In genomic region chr2:18756144-18756543, GRCm38 (mm10) we compare ENCODE assay signal across 9 mouse cellular contexts.
DNase-seq lines count a peak whose midpoint lies in the region; ATAC-seq and TF ChIP-seq lines count a peak whose summit lies in the region.
"Had no signal": no experiment of that assay in that cellular context is flagged by ENCODE, and none has a peak within 500 bp of the region (broad histone marks: within the 10 kb centered on the region; RNA-seq: fewer than 3 reads in every experiment).

No protein-coding gene starts in this region.

- no peak overlapping the region for H3K9ac ChIP-seq in kidney, embryonic 15.5 days
- H3K9ac ChIP-seq: midbrain, embryonic 12.5 days had no signal

- no peaks in the 10 kb centered on the region for H3K9me3 ChIP-seq in kidney, embryonic 15.5 days (replicated peaks)
- H3K9me3 ChIP-seq: midbrain, embryonic 12.5 days had no signal

- no peak for TF ChIP-seq POLR2A in kidney, adult 2 months (IDR thresholded peaks at IDR 0.05; ENCODE audit: low read depth, low read length)

- no peak overlapping the region for H3K27ac ChIP-seq in kidney, adult 2 months (ENCODE audit: insufficient read depth, low read depth, low read length)
- H3K27ac ChIP-seq in kidney, embryonic 15.5 days, result no peak overlapping the region
- H3K27ac ChIP-seq: midbrain, embryonic 12.5 days had no signal

- 0 out of 2 replicates have a peak, but pooled peaks have one; percentile 2 for TF ChIP-seq CTCF in kidney, adult 2 months (conservative IDR thresholded peaks at IDR 0.05; ENCODE audit: insufficient read depth, insufficient read length, low read depth, low read length)

- H3K4me1 ChIP-seq in kidney, adult 2 months (ENCODE audit: control insufficient read depth, insufficient read depth, low read length), result no peaks in the 10 kb centered on the region
- H3K4me1 ChIP-seq in kidney, embryonic 15.5 days, result no peaks in the 10 kb centered on the region
- H3K4me1 ChIP-seq: midbrain, embryonic 12.5 days had no signal

- no peak overlapping the region for H3K4me2 ChIP-seq in kidney, embryonic 15.5 days
- H3K4me2 ChIP-seq: midbrain, embryonic 12.5 days had no signal

- DNase-seq in cerebellum, adult 8-10 months, result peak; percentile 13
- DNase-seq in cerebellum, adult 11 months, result no peak
- DNase-seq in kidney, adult 2 months, result peak; percentile 67
- no peak for DNase-seq in kidney, postnatal 4 days
- DNase-seq in A20 (ENCODE audit: low read depth, low spot score), result peak; percentile 48
- DNase-seq in heart, postnatal 4 days, result peak; percentile 5
- no peak for DNase-seq in frontal cortex, postnatal 25 days (ENCODE audit: low spot score in 2 of 2)

- WGBS in kidney, adult 2 months, result 27% methylated on average over 2 of the region's 2 CpGs
- WGBS in kidney, embryonic 15.5 days, result 35% methylated on average over 2 of the region's 2 CpGs

- ATAC-seq in kidney, embryonic 15.5 days (replicated peaks; ENCODE audit: low FRiP score), result no peak

- no peaks in the 10 kb centered on the region for H3K36me3 ChIP-seq in kidney, adult 2 months (ENCODE audit: control insufficient read depth, insufficient read depth, low read length)
- no peaks in the 10 kb centered on the region for H3K36me3 ChIP-seq in kidney, embryonic 15.5 days
- H3K36me3 ChIP-seq: midbrain, embryonic 12.5 days had no signal

- H3K27me3 ChIP-seq in kidney, adult 2 months (replicated peaks; ENCODE audit: control insufficient read depth, insufficient read depth, low read length), result no peaks in the 10 kb centered on the region
- H3K27me3 ChIP-seq in kidney, embryonic 15.5 days, result no peaks in the 10 kb centered on the region
- H3K27me3 ChIP-seq: midbrain, embryonic 12.5 days had no signal

- H3K4me3 ChIP-seq in kidney, adult 2 months (ENCODE audit: insufficient read depth, low read depth, low read length), result no peak overlapping the region
- no peak overlapping the region for H3K4me3 ChIP-seq in kidney, embryonic 15.5 days (replicated peaks)
- H3K4me3 ChIP-seq: midbrain, embryonic 12.5 days had no signal

Comparison
In these comparisons a context has a peak if more than half of its experiments do, and no peak if none do; other contexts are left out.
1. DNase-seq: peak in cerebellum, adult 8-10 months (single experiment), kidney, adult 2 months (single experiment), A20 (single experiment) and heart, postnatal 4 days (single experiment); none in cerebellum, adult 11 months (single experiment), kidney, postnatal 4 days (0 of 2) and frontal cortex, postnatal 25 days (0 of 2).